Mouse (Mus musculus) forebrain, postnatal 0 days (tissue): Measurements from ENCODE around the gene Gm26566. TPM values are rescaled to one million over a fixed set of nuclear protein-coding genes. Genes with fewer than 3 reads are reported as not detected.

Source experiments
- ATAC-seq: fragments of 200-750 bp; cut with Nextera tagmentation; 2 replicates; pipeline ENCODE4 v1.8.0; 2017; ENCODE audit warnings: mild to moderate bottlenecking, moderate library complexity
- DNase-seq: peaks from one replicate; pipeline ENCODE4 v3.0.0-alpha.2; 2015
- H3K27ac ChIP-seq: fragments of 300-500 bp; sonication (generic); 2 replicates; pipeline ENCODE4 v1.5.1; 2014; ENCODE audit warnings: low read depth, mild to moderate bottlenecking, antibody characterized with exemption, low read length, moderate library complexity, mixed read lengths
- H3K27me3 ChIP-seq: fragments of 300-500 bp; sonication (generic); 2 replicates; pipeline ENCODE4 v1.6.1; 2014; ENCODE audit warnings: mild to moderate bottlenecking, low read length, mixed read lengths; ENCODE audit not compliant: insufficient read depth
- H3K36me3 ChIP-seq: fragments of 300-500 bp; sonication (generic); 2 replicates; pipeline ENCODE4 v1.6.1; 2014; ENCODE audit warnings: mild to moderate bottlenecking, moderate library complexity; ENCODE audit not compliant: insufficient read depth
- H3K4me1 ChIP-seq: fragments of 300-500 bp; sonication (generic); 2 replicates; pipeline ENCODE4 v1.6.1; 2014; ENCODE audit warnings: antibody characterized with exemption; ENCODE audit not compliant: insufficient read depth
- H3K4me2 ChIP-seq: fragments of 300-500 bp; sonication (generic); 2 replicates; pipeline ENCODE4 v1.6.1; 2014; ENCODE audit warnings: low read depth, mild to moderate bottlenecking, moderate library complexity
- H3K4me3 ChIP-seq: fragments of 300-500 bp; sonication (generic); 2 replicates; pipeline ENCODE4 v1.5.1; 2014; ENCODE audit warnings: low read depth, low read length, mixed read lengths
- H3K9ac ChIP-seq: fragments of 300-500 bp; sonication (generic); 2 replicates; pipeline ENCODE4 v1.6.1; 2014; ENCODE audit warnings: mild to moderate bottlenecking
- H3K9me3 ChIP-seq: fragments of 300-500 bp; sonication (generic); 2 replicates; pipeline ENCODE4 v1.6.1; 2016; ENCODE audit warnings: low read length
- CTCF ChIP-seq: sonication (generic); IDR thresholded peaks from 2 replicates; pipeline ENCODE4 v1.5.1; 2016; ENCODE audit warnings: antibody characterized with exemption, control low read depth, low read depth
- WGBS: fragments of 180-500 bp; shearing (Covaris S2); extraction: QIAGEN DNeasy Blood & Tissue Kit; methylation state at CpG from one replicate; pipeline ENCODE4 v1.1.7; 2014; 5-methylcytosine and 5-hydroxymethylcytosine counted together
- polyA plus RNA-seq: library from polyadenylated mRNA; unstranded; fragments of >200 nt; fragmentation: Nextera tagmentation; extraction: Ambion mirVana; gene quantifications from 2 replicates; pipeline ENCODE4 v1.2.1, GENCODE M21; 2015
- total RNA-seq: library from RNA; depleted of rRNA; stranded (reverse); fragments of >200 nt; gene quantifications from 2 replicates; pipeline ENCODE4 v1.2.3, GENCODE M21; 2014

Gm26566 gene
- total and polyA plus RNA-seq, 2 experiments from 2014 or later = 0.84 to 2.9 TPM

DNA sequence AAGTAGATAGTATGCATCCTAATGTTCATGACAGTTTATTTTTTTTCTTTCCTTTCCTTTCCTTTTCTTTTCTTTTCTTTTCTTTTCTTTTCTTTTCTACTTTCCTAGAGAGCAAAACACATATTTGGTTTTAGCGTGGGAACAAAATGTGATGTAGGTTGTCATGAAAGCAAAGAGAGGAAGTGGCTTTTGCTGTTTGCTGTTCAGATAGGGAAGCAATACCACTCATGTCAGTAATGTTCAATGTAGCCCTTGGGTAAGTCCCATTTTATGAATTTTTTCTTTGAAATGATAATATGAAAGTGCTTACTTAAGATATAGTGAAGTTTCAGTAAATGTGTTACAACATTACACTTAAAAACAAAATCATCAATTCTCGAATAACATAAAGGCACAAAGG, 28.2 kb upstream of the Gm26566 start:
- no peak overlapping the region for H3K4me3 ChIP-seq
- WGBS = 83% methylated on average over 2 of the region's 2 CpGs
- DNase-seq = no peak
- H3K9ac ChIP-seq = no peak overlapping the region
- ATAC-seq = no peak
- H3K4me1 ChIP-seq = no peaks in the 10 kb centered on the region
- no peak overlapping the region for H3K27ac ChIP-seq
- no peaks in the 10 kb centered on the region for H3K27me3 ChIP-seq
- H3K4me2 ChIP-seq = no peak overlapping the region
- H3K9me3 ChIP-seq = no peaks in the 10 kb centered on the region
- no peaks in the 10 kb centered on the region for H3K36me3 ChIP-seq
- no peak for TF ChIP-seq CTCF

GRCm38 (mm10) chr4:88696237-88696884, 25.2 kb upstream of the Gm26566 start:
- ATAC-seq (peak; percentile 78), DNase-seq (peak; percentile 82)
- Histone ChIP-seq H3K4me3 (no peak overlapping the region), H3K4me1 (no peaks in the 10 kb centered on the region), H3K4me2 (no peak overlapping the region), H3K36me3 (no peaks in the 10 kb centered on the region), H3K27ac (no peak overlapping the region), H3K9ac (no peak overlapping the region), H3K9me3 (no peaks in the 10 kb centered on the region), H3K27me3 (no peaks in the 10 kb centered on the region)
- TF ChIP-seq CTCF = peak; percentile 98
- 27% methylated on average over 3 of the region's 3 CpGs for WGBS

GRCm38 (mm10) chr4:88697108-88697507, 24.5 kb upstream of the Gm26566 start:
- WGBS = 64% methylated on average over 6 of the region's 6 CpGs
- Histone ChIP-seq H3K36me3 (no peaks in the 10 kb centered on the region), H3K27ac (no peak overlapping the region), H3K27me3 (no peaks in the 10 kb centered on the region), H3K4me3 (no peak overlapping the region), H3K4me1 (no peaks in the 10 kb centered on the region), H3K4me2 (no peak overlapping the region), H3K9ac (no peak overlapping the region), H3K9me3 (no peaks in the 10 kb centered on the region)
- no peak for DNase-seq
- ATAC-seq = no peak
- no peak for TF ChIP-seq CTCF

- Histone ChIP-seq H3K27me3 (no peaks in the 10 kb centered on the region), H3K4me2 (no peak overlapping the region), H3K9me3 (no peaks in the 10 kb centered on the region), H3K9ac (no peak overlapping the region), H3K4me1 (no peaks in the 10 kb centered on the region), H3K27ac (no peak overlapping the region), H3K36me3 (no peaks in the 10 kb centered on the region), H3K4me3 (no peak overlapping the region)
- DNase-seq (no peak), ATAC-seq (no peak)
- 86% methylated on average over 4 of the region's 4 CpGs for WGBS
- no peak for TF ChIP-seq CTCF
These were observed 23.9 kb upstream of the Gm26566 start for GRCm38 (mm10) chr4:88697753-88698152.

GRCm38 (mm10) chr4:88698781-88699180, 22.8 kb upstream of the Gm26566 start:
- WGBS = 86% methylated on average over 5 of the region's 5 CpGs

DNA sequence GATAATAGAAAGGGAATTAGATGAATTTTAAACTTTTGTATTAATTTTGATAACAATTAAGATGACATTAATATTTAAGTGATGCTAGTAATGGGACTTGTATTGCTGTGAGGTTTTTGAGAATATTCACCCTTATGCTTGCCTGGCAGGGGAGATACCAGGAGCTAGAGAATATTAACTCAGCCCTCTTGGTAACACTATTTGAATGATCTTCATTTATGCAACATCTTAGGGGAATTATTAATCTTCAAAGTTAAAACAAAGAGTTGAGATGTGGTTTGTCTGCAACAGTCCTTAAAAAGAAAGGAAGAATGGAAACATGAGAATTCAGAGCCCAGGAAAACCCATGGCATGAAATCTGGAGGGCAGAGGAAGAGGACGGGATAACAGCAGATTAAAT, 22.3 kb upstream of the Gm26566 start:
- Histone ChIP-seq H3K4me1 (no peaks in the 10 kb centered on the region), H3K27me3 (no peaks in the 10 kb centered on the region), H3K36me3 (no peaks in the 10 kb centered on the region), H3K4me2 (no peak overlapping the region), H3K27ac (no peak overlapping the region), H3K9ac (no peak overlapping the region), H3K9me3 (no peaks in the 10 kb centered on the region), H3K4me3 (no peak overlapping the region)
- no peak for ATAC-seq
- no peak for TF ChIP-seq CTCF
- WGBS = 89% methylated on average over 1 of the region's 1 CpGs
- DNase-seq = no peak

More at GRCm38 (mm10) chr4:88698781-88699180, 22.8 kb upstream of the Gm26566 start:
- Histone ChIP-seq H3K4me2 (no peak overlapping the region), H3K27ac (no peak overlapping the region), H3K27me3 (no peaks in the 10 kb centered on the region), H3K36me3 (no peaks in the 10 kb centered on the region), H3K9me3 (no peaks in the 10 kb centered on the region), H3K9ac (no peak overlapping the region), H3K4me1 (no peaks in the 10 kb centered on the region), H3K4me3 (no peak overlapping the region)
- no peak for ATAC-seq
- TF ChIP-seq CTCF = no peak
- DNase-seq = no peak

GRCm38 (mm10) chr4:88705924-88706323, 15.7 kb upstream of the Gm26566 start:
- DNase-seq (no peak), ATAC-seq (no peak)
- no peaks in the 10 kb centered on the region for H3K9me3 ChIP-seq
- H3K4me1 ChIP-seq = no peaks in the 10 kb centered on the region
- no peak for TF ChIP-seq CTCF
- 49% methylated on average over 3 of the region's 3 CpGs for WGBS
- H3K27ac ChIP-seq = no peak overlapping the region
- no peaks in the 10 kb centered on the region for H3K27me3 ChIP-seq
- H3K4me2 ChIP-seq = no peak overlapping the region
- H3K4me3 ChIP-seq = no peak overlapping the region
- no peak overlapping the region for H3K9ac ChIP-seq
- H3K36me3 ChIP-seq = 0 out of 2 replicates have a peak, but pooled peaks cover 3% of the 10 kb centered on the region
